Mouse (Mus musculus): ENCODE results near the gene Aldh8a1. TPM values are rescaled to one million over a fixed set of nuclear protein-coding genes. Genes with fewer than 3 reads are reported as not detected.
"Not testable (repeated sequence)": the region's sequence is repeated elsewhere in the genome, so short reads cannot be mapped to it uniquely, and the experiment has no call there.

Gene Aldh8a1
- total and polyA plus RNA-seq, 2 experiments: 309 to 384 TPM

GRCm38 (mm10) chr10:21389075-21389474, 12.0 kb downstream of the Aldh8a1 start:
- Histone ChIP-seq H3K36me3 (ENCODE audit: control insufficient read depth, insufficient read depth, low read length) (peaks cover 83% of the 10 kb centered on the region), H3K9ac (ENCODE audit: low read depth, low read length) (no peak overlapping the region), H3K79me2 (ENCODE audit: control insufficient read depth, insufficient read depth, low read length) (no peaks in the 10 kb centered on the region), H3K27ac (replicated peaks; ENCODE audit: insufficient read depth, low read depth, low read length) (no peak overlapping the region), H3K27me3 (ENCODE audit: control insufficient read depth, insufficient read depth, low read length) (no peaks in the 10 kb centered on the region), H3K4me3 (ENCODE audit: insufficient read depth, low read depth, low read length) (no peak overlapping the region), H3K4me1 (ENCODE audit: control insufficient read depth, insufficient read depth, low read length) (peaks cover 6% of the 10 kb centered on the region)
- 91% methylated on average over 11 of the region's 11 CpGs for WGBS
- no peak for DNase-seq (ENCODE audit: extremely low read depth, low read depth, low spot score)
- TF ChIP-seq CTCF (IDR thresholded peaks at IDR 0.05; ENCODE audit: low read depth, low read length) (no peak), POLR2A (IDR thresholded peaks at IDR 0.05; ENCODE audit: extremely low read depth, insufficient read depth, low read length) (no peak)

- no peak for TF ChIP-seq CTCF (IDR thresholded peaks at IDR 0.05; ENCODE audit: low read depth, low read length)
- no peak for TF ChIP-seq POLR2A (IDR thresholded peaks at IDR 0.05; ENCODE audit: extremely low read depth, insufficient read depth, low read length)
- Histone ChIP-seq H3K4me1 (ENCODE audit: control insufficient read depth, insufficient read depth, low read length) (peaks cover 8% of the 10 kb centered on the region), H3K79me2 (ENCODE audit: control insufficient read depth, insufficient read depth, low read length) (no peaks in the 10 kb centered on the region), H3K27me3 (ENCODE audit: control insufficient read depth, insufficient read depth, low read length) (no peaks in the 10 kb centered on the region), H3K4me3 (ENCODE audit: insufficient read depth, low read depth, low read length) (no peak overlapping the region), H3K27ac (replicated peaks; ENCODE audit: insufficient read depth, low read depth, low read length) (no peak overlapping the region), H3K36me3 (ENCODE audit: control insufficient read depth, insufficient read depth, low read length) (peaks cover 74% of the 10 kb centered on the region), H3K9ac (ENCODE audit: low read depth, low read length) (no peak overlapping the region)
- no peak for DNase-seq (ENCODE audit: extremely low read depth, low read depth, low spot score)
- WGBS: 79% methylated on average over 4 of the region's 4 CpGs
These were observed 13.3 kb downstream of the Aldh8a1 start for GRCm38 (mm10) chr10:21390440-21390839.

- WGBS: 75% methylated on average over 4 of the region's 4 CpGs
- Histone ChIP-seq H3K27me3 (ENCODE audit: control insufficient read depth, insufficient read depth, low read length) (no peaks in the 10 kb centered on the region), H3K79me2 (ENCODE audit: control insufficient read depth, insufficient read depth, low read length) (no peaks in the 10 kb centered on the region), H3K36me3 (ENCODE audit: control insufficient read depth, insufficient read depth, low read length) (peaks cover 72% of the 10 kb centered on the region), H3K4me1 (ENCODE audit: control insufficient read depth, insufficient read depth, low read length) (peaks cover 8% of the 10 kb centered on the region), H3K9ac (ENCODE audit: low read depth, low read length) (no peak overlapping the region), H3K27ac (replicated peaks; ENCODE audit: insufficient read depth, low read depth, low read length) (no peak overlapping the region), H3K4me3 (ENCODE audit: insufficient read depth, low read depth, low read length) (no peak overlapping the region)
- TF ChIP-seq CTCF (IDR thresholded peaks at IDR 0.05; ENCODE audit: low read depth, low read length) (no peak), POLR2A (IDR thresholded peaks at IDR 0.05; ENCODE audit: extremely low read depth, insufficient read depth, low read length) (no peak)
- no peak for DNase-seq (ENCODE audit: extremely low read depth, low read depth, low spot score)
These were observed 14.2 kb downstream of the Aldh8a1 start for GRCm38 (mm10) chr10:21391286-21391685.

GRCm38 (mm10) chr10:21393390-21393789, 16.3 kb downstream of the Aldh8a1 start:
- H3K79me2 ChIP-seq (ENCODE audit: control insufficient read depth, insufficient read depth, low read length): no peaks in the 10 kb centered on the region
- WGBS: 95% methylated on average over 2 of the region's 2 CpGs
- no peak for TF ChIP-seq POLR2A (IDR thresholded peaks at IDR 0.05; ENCODE audit: extremely low read depth, insufficient read depth, low read length)
- TF ChIP-seq CTCF (IDR thresholded peaks at IDR 0.05; ENCODE audit: low read depth, low read length): no peak
- no peak overlapping the region for H3K27ac ChIP-seq (replicated peaks; ENCODE audit: insufficient read depth, low read depth, low read length)
- H3K9ac ChIP-seq (ENCODE audit: low read depth, low read length): no peak overlapping the region
- DNase-seq (ENCODE audit: extremely low read depth, low read depth, low spot score): no peak
- peaks cover 8% of the 10 kb centered on the region for H3K4me1 ChIP-seq (ENCODE audit: control insufficient read depth, insufficient read depth, low read length)
- H3K27me3 ChIP-seq (ENCODE audit: control insufficient read depth, insufficient read depth, low read length): no peaks in the 10 kb centered on the region
- H3K4me3 ChIP-seq (ENCODE audit: insufficient read depth, low read depth, low read length): no peak overlapping the region
- H3K36me3 ChIP-seq (ENCODE audit: control insufficient read depth, insufficient read depth, low read length): peaks cover 53% of the 10 kb centered on the region

GRCm38 (mm10) chr10:21395426-21396139, 18.5 kb downstream of the Aldh8a1 start:
- H3K4me3 ChIP-seq (ENCODE audit: insufficient read depth, low read depth, low read length): no peak overlapping the region
- peak; percentile 55 for DNase-seq (ENCODE audit: extremely low read depth, low read depth, low spot score)
- 68% methylated on average over 14 of the region's 14 CpGs for WGBS
- no peaks in the 10 kb centered on the region for H3K27me3 ChIP-seq (ENCODE audit: control insufficient read depth, insufficient read depth, low read length)
- no peak overlapping the region for H3K9ac ChIP-seq (ENCODE audit: low read depth, low read length)
- peaks cover 6% of the 10 kb centered on the region for H3K4me1 ChIP-seq (ENCODE audit: control insufficient read depth, insufficient read depth, low read length)
- H3K27ac ChIP-seq (replicated peaks; ENCODE audit: insufficient read depth, low read depth, low read length): no peak overlapping the region
- no peaks in the 10 kb centered on the region for H3K79me2 ChIP-seq (ENCODE audit: control insufficient read depth, insufficient read depth, low read length)
- TF ChIP-seq CTCF (IDR thresholded peaks at IDR 0.05; ENCODE audit: low read depth, low read length) (no peak), POLR2A (IDR thresholded peaks at IDR 0.05; ENCODE audit: extremely low read depth, insufficient read depth, low read length) (no peak)
- H3K36me3 ChIP-seq (ENCODE audit: control insufficient read depth, insufficient read depth, low read length): peaks cover 32% of the 10 kb centered on the region

GRCm38 (mm10) chr10:21398873-21399425, 21.9 kb downstream of the Aldh8a1 start:
- WGBS: 82% methylated on average over 6 of the region's 6 CpGs
- not testable (repeated sequence) for H3K9ac ChIP-seq (ENCODE audit: low read depth, low read length); H3K4me1 ChIP-seq (ENCODE audit: control insufficient read depth, insufficient read depth, low read length)

More at GRCm38 (mm10) chr10:21398873-21399425, 21.9 kb downstream of the Aldh8a1 start:
- H3K79me2 ChIP-seq (ENCODE audit: control insufficient read depth, insufficient read depth, low read length); H3K27ac ChIP-seq (replicated peaks; ENCODE audit: insufficient read depth, low read depth, low read length); DNase-seq (ENCODE audit: extremely low read depth, low read depth, low spot score); H3K27me3 ChIP-seq (ENCODE audit: control insufficient read depth, insufficient read depth, low read length); H3K36me3 ChIP-seq (ENCODE audit: control insufficient read depth, insufficient read depth, low read length); H3K4me3 ChIP-seq (ENCODE audit: insufficient read depth, low read depth, low read length): not testable (repeated sequence)
